Mouse (Mus musculus): ENCODE results near the gene Itgav. TPM values are rescaled to one million over a fixed set of nuclear protein-coding genes. Genes with fewer than 3 reads are reported as not detected.

Itgav gene
- polyA plus RNA-seq, 1 experiment from 2014 or later, result 12.4 TPM

DNA sequence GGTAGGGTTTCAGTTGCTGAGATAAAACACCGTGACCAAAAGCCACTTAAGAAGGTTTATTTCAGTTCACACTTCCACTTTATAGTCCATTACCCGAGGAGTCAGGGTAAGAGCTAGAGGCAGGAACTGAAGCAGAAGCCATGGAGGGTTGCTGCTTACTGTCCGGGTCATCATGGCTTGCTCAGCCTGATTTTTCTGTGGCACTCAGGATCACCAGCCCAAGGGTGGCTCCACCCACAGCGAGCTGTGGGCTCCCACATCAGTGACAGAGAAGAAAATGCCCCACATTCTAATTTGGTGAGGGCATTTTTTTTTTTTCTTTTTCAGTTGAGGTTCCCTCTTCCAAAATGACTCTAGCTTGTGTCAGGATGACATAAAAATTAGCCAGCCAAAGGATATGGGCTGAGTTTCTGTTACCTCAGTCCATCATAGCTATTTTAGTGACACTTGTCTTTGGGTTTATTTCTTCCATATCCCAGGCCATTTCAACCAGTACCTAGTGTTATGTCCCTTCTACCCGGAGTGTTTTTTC, 30.2 kb downstream of the Itgav start:
- no peak overlapping the region for H3K27ac ChIP-seq (replicated peaks)
- no peaks in the 10 kb centered on the region for H3K36me3 ChIP-seq (replicated peaks)
- H3K9ac ChIP-seq, result no peak overlapping the region
- H3K27me3 ChIP-seq, result no peaks in the 10 kb centered on the region
- no peak for ATAC-seq (ENCODE audit: insufficient read depth)
- H3K4me2 ChIP-seq, result no peak overlapping the region
- H3K9me3 ChIP-seq (replicated peaks), result no peaks in the 10 kb centered on the region
- H3K4me1 ChIP-seq (replicated peaks), result no peaks in the 10 kb centered on the region
- WGBS (ENCODE audit: insufficient replicate concordance), result 52% methylated on average over 5 of the region's 5 CpGs
- no peak overlapping the region for H3K4me3 ChIP-seq (replicated peaks)

DNA sequence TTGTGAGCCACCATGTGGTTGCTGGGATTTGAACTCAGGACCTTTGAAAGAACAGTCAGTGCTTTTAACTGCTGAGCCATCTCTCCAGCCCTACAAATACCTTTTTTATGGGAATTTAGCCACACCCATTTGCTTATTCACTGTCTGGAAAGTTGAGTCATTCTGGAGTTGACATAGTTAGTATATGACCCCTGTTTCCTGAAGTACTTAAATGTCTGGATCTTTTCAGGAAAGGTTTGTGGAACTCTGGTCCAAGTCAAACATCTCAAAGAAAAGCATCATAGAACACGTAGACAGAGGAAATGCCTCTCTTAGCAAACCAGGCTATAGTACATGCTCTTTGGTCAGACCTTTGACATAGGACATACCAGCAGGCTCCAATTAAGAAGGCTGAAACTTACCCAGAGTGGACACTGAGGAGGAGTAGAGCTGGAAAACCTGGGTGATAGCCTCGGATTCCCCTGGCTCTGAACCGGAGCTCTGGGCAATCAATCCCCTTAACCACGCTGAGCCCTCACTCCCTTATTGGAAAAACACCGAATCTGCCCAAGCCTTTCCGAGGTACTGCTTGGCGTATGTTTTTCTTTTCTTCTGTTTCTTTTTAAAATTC, 34.5 kb downstream of the Itgav start:
- 69% methylated on average over 7 of the region's 7 CpGs for WGBS (ENCODE audit: insufficient replicate concordance)
- no peak overlapping the region for H3K4me2 ChIP-seq
- H3K27ac ChIP-seq (replicated peaks), result no peak overlapping the region
- no peaks in the 10 kb centered on the region for H3K4me1 ChIP-seq (replicated peaks)
- H3K36me3 ChIP-seq (replicated peaks), result no peaks in the 10 kb centered on the region
- ATAC-seq (ENCODE audit: insufficient read depth), result no peak
- no peak overlapping the region for H3K4me3 ChIP-seq (replicated peaks)
- H3K27me3 ChIP-seq, result no peaks in the 10 kb centered on the region
- no peaks in the 10 kb centered on the region for H3K9me3 ChIP-seq (replicated peaks)
- H3K9ac ChIP-seq, result no peak overlapping the region

DNA sequence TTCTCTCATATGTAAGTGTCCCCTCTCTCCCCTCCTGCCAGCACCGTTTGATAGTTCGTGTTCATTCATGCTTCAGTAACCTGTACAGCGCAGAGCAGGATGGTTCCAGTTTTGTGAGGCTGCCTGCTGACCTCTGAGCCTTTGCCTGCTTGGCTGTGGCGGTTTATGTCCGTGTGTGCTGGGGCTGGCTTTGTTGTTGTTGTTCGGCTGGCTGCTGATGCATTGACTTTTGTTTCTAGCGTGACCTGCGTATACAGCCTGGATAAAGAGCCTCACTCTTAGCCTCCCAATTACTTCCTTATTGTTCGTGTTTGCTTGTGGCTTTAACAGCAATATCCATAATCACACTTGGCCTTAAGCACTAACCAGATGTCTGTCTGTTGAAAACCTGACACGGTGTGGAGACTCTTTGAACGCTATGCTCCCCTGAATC, 35.0 kb downstream of the Itgav start:
- Histone ChIP-seq H3K27ac (replicated peaks) (no peak overlapping the region), H3K9me3 (replicated peaks) (no peaks in the 10 kb centered on the region), H3K9ac (no peak overlapping the region), H3K36me3 (replicated peaks) (no peaks in the 10 kb centered on the region), H3K4me3 (replicated peaks) (no peak overlapping the region), H3K4me2 (no peak overlapping the region), H3K4me1 (replicated peaks) (no peaks in the 10 kb centered on the region), H3K27me3 (no peaks in the 10 kb centered on the region)
- WGBS (ENCODE audit: insufficient replicate concordance), result 68% methylated on average over 11 of the region's 11 CpGs
- no peak for ATAC-seq (ENCODE audit: insufficient read depth)

DNA sequence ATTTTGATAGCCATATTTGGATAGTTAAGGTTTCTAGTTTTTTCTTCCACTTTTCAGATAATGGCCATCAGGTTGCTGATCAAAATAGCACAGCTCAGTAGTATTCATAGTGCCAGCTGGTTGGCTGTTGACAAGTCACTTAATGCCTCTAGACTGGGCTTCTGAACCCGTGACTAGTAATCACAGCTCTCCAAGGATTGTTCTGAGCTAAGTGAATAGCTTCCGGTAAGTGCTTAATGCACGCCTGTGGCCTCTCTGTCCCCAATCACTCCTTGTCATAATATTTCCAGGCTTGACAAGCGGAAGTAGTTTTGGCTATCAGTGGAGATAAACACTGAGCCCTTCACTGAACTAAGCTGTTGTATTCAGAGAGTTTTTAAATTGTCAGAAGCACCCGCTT, 35.5 kb downstream of the Itgav start:
- no peak for ATAC-seq (ENCODE audit: insufficient read depth)
- H3K27ac ChIP-seq (replicated peaks), result no peak overlapping the region
- H3K27me3 ChIP-seq, result no peaks in the 10 kb centered on the region
- H3K9ac ChIP-seq, result no peak overlapping the region
- H3K4me3 ChIP-seq (replicated peaks), result no peak overlapping the region
- WGBS (ENCODE audit: insufficient replicate concordance), result 36% methylated on average over 5 of the region's 5 CpGs
- no peaks in the 10 kb centered on the region for H3K4me1 ChIP-seq (replicated peaks)
- no peaks in the 10 kb centered on the region for H3K9me3 ChIP-seq (replicated peaks)
- no peak overlapping the region for H3K4me2 ChIP-seq
- no peaks in the 10 kb centered on the region for H3K36me3 ChIP-seq (replicated peaks)

DNA sequence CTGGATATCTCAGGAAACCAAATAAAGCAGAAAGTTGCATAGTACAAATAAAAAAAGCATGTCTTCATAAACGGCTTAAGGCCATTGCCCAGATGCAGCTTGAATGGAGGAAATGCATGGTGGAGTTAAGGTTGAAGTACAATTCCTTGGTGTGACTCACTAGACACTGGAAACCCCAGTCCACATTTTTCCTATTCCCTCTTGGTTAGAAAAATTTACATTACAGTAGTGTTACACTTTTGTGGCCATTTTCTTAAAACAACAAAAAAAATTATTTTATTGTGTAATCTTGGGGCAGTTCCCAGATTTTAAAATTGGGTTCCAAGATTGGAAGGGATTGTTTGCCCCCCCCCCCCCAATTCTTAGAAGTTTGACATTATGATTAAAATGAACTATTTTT, 35.9 kb downstream of the Itgav start:
- no peaks in the 10 kb centered on the region for H3K4me1 ChIP-seq (replicated peaks)
- H3K4me2 ChIP-seq, result no peak overlapping the region
- H3K27me3 ChIP-seq, result no peaks in the 10 kb centered on the region
- no peaks in the 10 kb centered on the region for H3K36me3 ChIP-seq (replicated peaks)
- no peak overlapping the region for H3K27ac ChIP-seq (replicated peaks)
- no peak overlapping the region for H3K9ac ChIP-seq
- no peak overlapping the region for H3K4me3 ChIP-seq (replicated peaks)
- no peak for ATAC-seq (ENCODE audit: insufficient read depth)
- 38% methylated on average over 1 of the region's 1 CpGs for WGBS (ENCODE audit: insufficient replicate concordance)
- no peaks in the 10 kb centered on the region for H3K9me3 ChIP-seq (replicated peaks)

DNA sequence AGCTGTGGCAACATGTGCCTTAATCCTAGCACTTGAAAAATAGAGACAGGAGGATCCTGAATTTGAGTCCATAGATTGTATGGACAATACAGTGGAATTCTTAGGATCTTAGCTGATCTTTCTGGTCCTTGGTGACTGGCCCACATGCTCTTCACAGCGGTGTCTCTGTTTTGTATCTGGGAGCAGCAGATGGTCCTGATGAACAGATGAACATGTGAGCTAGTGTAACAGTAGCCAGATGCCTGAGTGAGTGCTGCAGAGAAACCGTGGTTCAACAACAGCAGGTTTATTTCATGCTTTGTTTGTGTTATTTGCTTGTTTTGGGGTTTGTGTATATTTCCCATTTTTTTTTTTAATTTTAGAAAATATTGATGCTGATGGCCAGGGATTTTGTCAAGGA, 37.3 kb downstream of the Itgav start:
- no peaks in the 10 kb centered on the region for H3K4me1 ChIP-seq (replicated peaks)
- no peak overlapping the region for H3K4me3 ChIP-seq (replicated peaks)
- WGBS (ENCODE audit: insufficient replicate concordance), result 70% methylated on average over 2 of the region's 2 CpGs
- no peaks in the 10 kb centered on the region for H3K36me3 ChIP-seq (replicated peaks)
- no peak overlapping the region for H3K9ac ChIP-seq
- H3K4me2 ChIP-seq, result no peak overlapping the region
- no peaks in the 10 kb centered on the region for H3K9me3 ChIP-seq (replicated peaks)
- H3K27me3 ChIP-seq, result no peaks in the 10 kb centered on the region
- ATAC-seq (ENCODE audit: insufficient read depth), result no peak
- H3K27ac ChIP-seq (replicated peaks), result no peak overlapping the region

DNA sequence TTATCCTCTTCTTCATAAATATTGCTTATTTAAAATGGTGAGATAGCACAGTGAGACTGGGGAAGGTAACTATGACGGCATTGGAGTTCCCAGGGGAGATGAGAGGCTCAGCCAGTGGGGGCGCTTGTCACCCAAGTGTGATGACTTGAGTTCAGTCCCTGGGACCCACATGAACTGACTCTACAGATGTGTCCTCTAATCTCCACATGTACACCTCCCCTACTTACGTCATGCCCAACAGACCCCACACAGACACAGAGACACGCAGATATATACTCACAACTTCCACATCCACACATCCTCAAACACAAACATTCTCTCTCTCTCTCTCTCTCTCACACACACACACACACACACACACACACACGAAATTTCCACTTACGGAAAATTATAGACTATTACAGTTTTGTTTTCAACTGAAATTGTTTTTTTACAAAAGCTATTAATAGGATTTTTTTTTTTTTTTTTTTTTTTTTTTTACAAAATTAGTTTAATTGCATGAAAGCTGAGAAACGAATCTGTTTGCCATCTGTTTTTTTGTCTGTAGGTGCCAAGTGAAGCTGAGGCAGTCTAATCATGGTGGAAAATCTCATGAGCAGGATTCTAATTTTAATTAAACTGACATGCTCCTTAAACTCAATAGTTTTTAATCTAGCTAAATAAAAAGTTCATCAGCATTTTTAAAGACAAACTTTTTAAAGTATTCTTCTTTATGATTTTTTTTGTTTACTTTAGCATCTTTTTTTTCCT, 38.1 kb downstream of the Itgav start:
- no peaks in the 10 kb centered on the region for H3K9me3 ChIP-seq (replicated peaks)
- ATAC-seq (ENCODE audit: insufficient read depth), result no peak
- WGBS (ENCODE audit: insufficient replicate concordance), result 59% methylated on average over 7 of the region's 7 CpGs
- H3K4me2 ChIP-seq, result no peak overlapping the region
- no peak overlapping the region for H3K9ac ChIP-seq
- H3K27ac ChIP-seq (replicated peaks), result no peak overlapping the region
- no peaks in the 10 kb centered on the region for H3K27me3 ChIP-seq
- no peaks in the 10 kb centered on the region for H3K4me1 ChIP-seq (replicated peaks)
- H3K4me3 ChIP-seq (replicated peaks), result no peak overlapping the region
- 0 out of 2 replicates have a peak, but pooled peaks cover 5% of the 10 kb centered on the region for H3K36me3 ChIP-seq (replicated peaks)

DNA sequence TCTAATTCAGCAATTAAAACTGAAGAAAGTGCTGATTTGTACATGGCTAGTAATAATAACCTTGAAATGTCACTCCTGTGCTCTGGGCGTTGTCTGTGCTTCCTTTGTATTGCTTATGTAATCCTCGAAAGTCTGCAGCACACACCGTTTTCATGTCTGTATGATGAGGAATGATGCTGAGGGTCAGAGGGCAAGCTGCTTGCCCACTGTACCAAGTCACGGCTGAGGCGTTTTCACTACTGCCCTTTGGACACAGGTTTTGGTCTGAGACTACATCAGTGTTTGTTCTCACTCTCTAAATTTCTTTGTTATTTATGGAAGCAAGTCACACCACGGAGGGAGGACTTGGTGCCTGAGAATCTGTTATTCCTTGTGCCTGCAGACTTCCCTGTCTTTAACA, 41.9 kb downstream of the Itgav start:
- ATAC-seq (ENCODE audit: insufficient read depth), result no peak
- Histone ChIP-seq H3K36me3 (replicated peaks) (0 out of 2 replicates have a peak, but pooled peaks cover 5% of the 10 kb centered on the region), H3K9me3 (replicated peaks) (no peaks in the 10 kb centered on the region), H3K9ac (no peak overlapping the region), H3K4me1 (replicated peaks) (no peaks in the 10 kb centered on the region), H3K4me3 (replicated peaks) (no peak overlapping the region), H3K27ac (replicated peaks) (no peak overlapping the region), H3K27me3 (no peaks in the 10 kb centered on the region), H3K4me2 (no peak overlapping the region)
- WGBS (ENCODE audit: insufficient replicate concordance), result 62% methylated on average over 6 of the region's 6 CpGs

DNA sequence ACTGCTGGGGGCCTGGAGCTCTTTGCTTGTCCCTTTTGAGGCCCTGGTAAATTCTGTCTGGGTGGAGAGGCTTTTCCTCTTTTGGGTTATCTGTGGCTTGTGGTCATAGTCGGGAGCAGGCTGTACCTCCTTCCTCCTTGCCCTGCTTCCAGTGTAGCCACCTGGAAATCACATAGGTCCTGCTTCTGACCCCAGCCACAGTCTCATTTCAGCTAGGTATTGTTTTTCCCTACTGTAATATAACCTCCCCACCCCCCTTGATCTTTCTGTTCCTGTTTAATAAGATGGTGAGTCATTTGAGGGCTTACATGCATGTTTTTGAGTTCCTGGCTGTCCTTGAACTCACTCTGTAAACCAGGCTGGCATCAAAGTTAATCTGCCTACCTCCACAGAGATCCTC, 42.7 kb downstream of the Itgav start:
- Histone ChIP-seq H3K27ac (replicated peaks) (no peak overlapping the region), H3K4me1 (replicated peaks) (no peaks in the 10 kb centered on the region), H3K9ac (no peak overlapping the region), H3K27me3 (no peaks in the 10 kb centered on the region), H3K9me3 (replicated peaks) (no peaks in the 10 kb centered on the region), H3K36me3 (replicated peaks) (0 out of 2 replicates have a peak, but pooled peaks cover 5% of the 10 kb centered on the region), H3K4me2 (no peak overlapping the region), H3K4me3 (replicated peaks) (no peak overlapping the region)
- no peak for ATAC-seq (ENCODE audit: insufficient read depth)
- WGBS (ENCODE audit: insufficient replicate concordance), result 9% methylated on average over 1 of the region's 1 CpGs

DNA sequence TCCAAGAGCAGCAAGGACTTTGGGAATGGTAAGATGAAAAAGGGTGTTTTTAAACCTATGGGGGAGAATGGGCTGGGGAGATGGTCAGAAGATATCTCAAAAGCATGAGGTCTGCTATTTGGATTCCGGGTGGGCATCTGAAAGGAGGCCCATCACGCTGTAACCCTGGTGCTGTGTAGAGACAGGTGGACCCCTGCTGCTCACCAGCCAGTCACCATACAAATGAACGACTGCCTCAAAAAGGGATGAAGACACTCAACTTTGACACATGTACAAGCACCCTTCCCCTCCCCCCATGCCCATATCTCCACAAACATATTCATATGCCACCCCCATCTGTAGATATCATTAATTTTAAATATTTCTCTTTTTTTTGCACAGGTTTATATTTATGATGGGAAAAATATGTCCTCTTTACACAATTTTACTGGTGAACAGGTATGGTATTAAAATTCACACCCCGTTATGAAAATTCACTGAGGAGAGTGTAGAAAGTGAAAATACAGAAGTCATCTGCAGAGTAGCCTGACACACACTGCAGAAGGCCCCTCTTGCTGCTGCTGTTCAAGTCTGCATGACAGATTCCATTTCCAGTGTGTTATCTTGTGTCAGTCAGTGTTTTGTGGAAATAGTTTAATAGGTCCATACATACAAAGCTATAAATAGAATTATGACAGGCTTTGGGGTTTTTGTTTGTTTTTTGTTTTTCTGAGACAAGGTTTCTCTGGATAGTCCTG, 44.3 kb downstream of the Itgav start:
- no peaks in the 10 kb centered on the region for H3K4me1 ChIP-seq (replicated peaks)
- H3K27ac ChIP-seq (replicated peaks), result no peak overlapping the region
- H3K27me3 ChIP-seq, result no peaks in the 10 kb centered on the region
- WGBS (ENCODE audit: insufficient replicate concordance), result 84% methylated on average over 4 of the region's 4 CpGs
- H3K4me2 ChIP-seq, result no peak overlapping the region
- no peaks in the 10 kb centered on the region for H3K9me3 ChIP-seq (replicated peaks)
- no peak for ATAC-seq (ENCODE audit: insufficient read depth)
- peaks cover 13% of the 10 kb centered on the region; the same call in 1 of the 2 replicates for H3K36me3 ChIP-seq (replicated peaks)
- H3K9ac ChIP-seq, result no peak overlapping the region
- no peak overlapping the region for H3K4me3 ChIP-seq (replicated peaks)

DNA sequence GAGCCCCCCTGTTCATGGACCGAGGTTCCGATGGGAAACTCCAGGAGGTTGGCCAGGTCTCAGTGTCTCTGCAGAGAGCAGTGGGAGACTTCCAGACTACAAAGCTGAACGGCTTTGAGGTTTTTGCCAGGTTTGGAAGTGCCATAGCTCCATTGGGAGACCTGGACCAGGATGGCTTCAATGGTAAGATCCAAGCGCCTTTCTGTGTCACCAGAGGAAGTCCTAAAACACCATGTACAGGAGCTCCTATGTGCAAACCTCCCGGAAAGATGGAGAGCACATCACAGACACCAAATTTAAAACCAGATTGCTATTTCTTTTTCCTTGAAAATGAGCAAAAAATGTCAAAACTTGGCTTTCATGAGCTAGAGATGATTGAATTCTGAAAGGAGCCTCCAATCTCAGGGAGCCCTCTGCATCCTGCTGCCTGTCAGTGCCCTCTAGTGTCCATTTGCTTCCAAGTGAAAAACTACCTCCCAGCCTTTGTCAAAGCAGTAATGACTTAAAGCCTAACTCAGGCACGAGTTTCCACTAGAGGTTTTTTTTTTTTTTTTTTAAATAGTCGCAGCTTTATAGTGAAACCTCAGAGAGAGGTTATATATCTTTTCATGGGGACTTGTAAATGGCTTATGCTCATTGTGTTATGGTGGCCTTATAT, 47.1 kb downstream of the Itgav start:
- H3K9me3 ChIP-seq (replicated peaks), result no peaks in the 10 kb centered on the region
- H3K4me3 ChIP-seq (replicated peaks), result no peak overlapping the region
- H3K36me3 ChIP-seq (replicated peaks), result peaks cover 13% of the 10 kb centered on the region; the same call in 1 of the 2 replicates
- no peak for ATAC-seq (ENCODE audit: insufficient read depth)
- H3K27ac ChIP-seq (replicated peaks), result no peak overlapping the region
- no peaks in the 10 kb centered on the region for H3K4me1 ChIP-seq (replicated peaks)
- H3K4me2 ChIP-seq, result no peak overlapping the region
- WGBS (ENCODE audit: insufficient replicate concordance), result 52% methylated on average over 7 of the region's 7 CpGs
- H3K9ac ChIP-seq, result no peak overlapping the region
- no peaks in the 10 kb centered on the region for H3K27me3 ChIP-seq

Data from liver, embryonic 15.5 days (tissue).